Mouse (Mus musculus) myocyte (in vitro differentiated cells): Measurements from ENCODE around the gene Slc7a14.

ENCODE experiments used
- CEBPB ChIP-seq: IDR thresholded peaks from 2 replicates; pipeline ENCODE4 v1.6.1; 2011; ENCODE audit warnings: mild to moderate bottlenecking, moderate library complexity; ENCODE audit not compliant: poor library complexity, insufficient read depth, severe bottlenecking
- E2F4 ChIP-seq: IDR thresholded peaks from one replicate; pipeline ENCODE4 v1.6.1; 2011; ENCODE audit warnings: mild to moderate bottlenecking, control low read depth, moderate library complexity; ENCODE audit not compliant: insufficient read depth
- MAX ChIP-seq: IDR thresholded peaks from one replicate; pipeline ENCODE4 v1.6.1; 2011; ENCODE audit warnings: low read depth, mild to moderate bottlenecking, control low read depth
- MYOD1 ChIP-seq, 3 experiments: IDR thresholded peaks; one replicate each; pipeline ENCODE4 v1.6.1; 2011; ENCODE audit warnings: control low read depth in 2 of 3, low read depth in 2 of 3, mild to moderate bottlenecking in 2 of 3, moderate library complexity in 1 of 3; ENCODE audit not compliant: insufficient read length in 2 of 3, control insufficient read depth in 1 of 3
- MYOG ChIP-seq, 3 experiments: IDR thresholded peaks; one replicate each; pipeline ENCODE4 v1.6.1; 2011; ENCODE audit warnings: control low read depth in 2 of 3, low read depth in 2 of 3, mild to moderate bottlenecking in 2 of 3; ENCODE audit not compliant: insufficient read length in 2 of 3, control insufficient read depth in 1 of 3, insufficient read depth in 1 of 3
- POLR2A ChIP-seq: IDR thresholded peaks from one replicate; pipeline ENCODE4 v1.6.1; 2011; ENCODE audit warnings: low read depth, mild to moderate bottlenecking, control low read depth, moderate library complexity; ENCODE audit not compliant: insufficient read length
- POLR2AphosphoS2 ChIP-seq: IDR thresholded peaks from one replicate; pipeline ENCODE4 v1.6.1; 2011; ENCODE audit warnings: low read depth, control low read depth; ENCODE audit not compliant: insufficient read length
- REST ChIP-seq: IDR thresholded peaks from one replicate; pipeline ENCODE4 v1.6.1; 2011; ENCODE audit warnings: mild to moderate bottlenecking, control low read depth, moderate library complexity; ENCODE audit not compliant: insufficient read depth, insufficient read length
- SRF ChIP-seq: IDR thresholded peaks from one replicate; pipeline ENCODE4 v1.6.1; 2011; ENCODE audit warnings: low read depth; ENCODE audit not compliant: control insufficient read depth, insufficient read length
- TCF12 ChIP-seq: IDR thresholded peaks from one replicate; pipeline ENCODE4 v1.6.1; 2011; ENCODE audit warnings: mild to moderate bottlenecking, control low read depth; ENCODE audit not compliant: poor library complexity, insufficient read depth, severe bottlenecking
- TCF3 ChIP-seq: IDR thresholded peaks from one replicate; pipeline ENCODE4 v1.6.1; 2011; ENCODE audit warnings: low read depth, control low read depth; ENCODE audit not compliant: insufficient read length
- USF1 ChIP-seq: IDR thresholded peaks from one replicate; pipeline ENCODE4 v1.6.1; 2011; ENCODE audit warnings: low read depth, mild to moderate bottlenecking, control low read depth, moderate library complexity

DNA sequence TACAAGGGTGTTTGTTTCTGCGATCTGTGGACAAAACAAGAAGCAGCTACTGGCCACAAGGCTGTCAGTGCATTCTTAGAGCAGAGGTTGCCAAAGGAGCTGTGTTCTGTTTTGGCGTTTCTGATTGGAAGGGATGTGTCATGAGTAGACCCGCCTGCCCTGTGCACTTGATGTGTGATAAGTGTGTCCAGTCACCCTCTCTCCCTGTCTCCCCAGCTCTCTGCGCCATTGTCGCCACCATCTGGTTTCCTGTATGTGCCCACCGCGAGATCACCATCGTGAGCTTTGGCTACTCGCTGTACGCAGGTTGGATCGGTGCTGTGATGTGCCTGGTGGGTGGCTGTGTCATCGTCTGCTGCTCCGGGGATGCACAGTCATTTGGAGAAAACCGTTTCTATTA is 147.3 kb downstream of the Slc7a14 start:
- no peak for TF ChIP-seq POLR2A
- no peak for TF ChIP-seq MAX
- TF ChIP-seq USF1 = no peak
- no peak for TF ChIP-seq E2F4
- no peak for TF ChIP-seq POLR2AphosphoS2
- TF ChIP-seq TCF12 = no peak
- no peak for TF ChIP-seq CEBPB
- no peak for TF ChIP-seq MYOG (IDR thresholded peaks at IDR 0.05; ENCODE audit: control insufficient read depth in 1 of 3, insufficient read depth in 1 of 3, insufficient read length in 2 of 3, low read depth in 2 of 3)
- TF ChIP-seq TCF3 = no peak
- TF ChIP-seq REST = no peak
- TF ChIP-seq MYOD1 (IDR thresholded peaks at IDR 0.05; ENCODE audit: control insufficient read depth in 1 of 3, insufficient read length in 2 of 3, low read depth in 2 of 3) = no peak
- no peak for TF ChIP-seq SRF
